Mouse (Mus musculus) thymus, adult 2 months (tissue): Measurements from ENCODE around the gene Olfr869.

Source experiments
- CTCF ChIP-seq: fragments of 200-500 bp; IDR thresholded peaks from 2 replicates; pipeline ENCODE4 v1.5.1; 2012; ENCODE audit warnings: mild to moderate bottlenecking, control low read depth, low read length, moderate library complexity, borderline replicate concordance; ENCODE audit not compliant: control insufficient read depth, poor library complexity, insufficient read depth; ENCODE audit errors: extremely low read depth
- POLR2A ChIP-seq: fragments of 200-500 bp; IDR thresholded peaks from 2 replicates; pipeline ENCODE4 v1.6.1; 2012; ENCODE audit warnings: mild to moderate bottlenecking, low read length, control low read depth, moderate library complexity; ENCODE audit not compliant: control insufficient read depth, poor library complexity, insufficient read depth; ENCODE audit errors: extremely low read depth

GRCm38 (mm10) chr9:20098326-20098725 lies 30.5 kb upstream of the Olfr869 start, which contains the start of gene Olfr868:
- TF ChIP-seq POLR2A (no peak), CTCF (no peak)
